Mouse (Mus musculus) cerebellum, adult 2 months (tissue): ENCODE results near the gene Fbxo3.

Experiments used
- CTCF ChIP-seq: fragments of 200-500 bp; IDR thresholded peaks from 2 replicates; pipeline ENCODE4 v1.5.1; 2011; ENCODE audit warnings: low read depth, mild to moderate bottlenecking, control low read depth, low read length, moderate library complexity, borderline replicate concordance; ENCODE audit not compliant: insufficient read depth
- POLR2A ChIP-seq: fragments of 200-500 bp; IDR thresholded peaks from 2 replicates; pipeline ENCODE4 v1.6.1; 2011; ENCODE audit warnings: low read length, control low read depth, borderline replicate concordance; ENCODE audit not compliant: insufficient read depth

- no peak for TF ChIP-seq POLR2A
- no peak for TF ChIP-seq CTCF
These were observed 19.6 kb upstream of the Fbxo3 start for GRCm38 (mm10) chr2:104007793-104008519.
